Mouse (Mus musculus): ENCODE measurements at regions not wholly inside any gene's neighbourhood (a gene's known extent, or its start where the extent isn't known, plus 50 kb on each side); places are given as distances from the start of the nearest gene placed in this dataset.

GRCm38 (mm10) chr14:58202607-58203295 lies 132.4 kb downstream of the Fgf9 start:
- TF ChIP-seq ZKSCAN1 (IDR thresholded peaks at IDR 0.05; ENCODE audit: borderline replicate concordance, low read depth, low read length) (no peak), USF2 (conservative IDR thresholded peaks at IDR 0.05; ENCODE audit: low read depth, low read length) (no peak), ZNF384 (IDR thresholded peaks at IDR 0.05; ENCODE audit: low read depth, low read length) (no peak), SMC3 (IDR thresholded peaks at IDR 0.05; ENCODE audit: low read depth, low read length) (no peak), MAZ (IDR thresholded peaks at IDR 0.05; ENCODE audit: low read depth, low read length) (no peak), MAX (IDR thresholded peaks at IDR 0.05; ENCODE audit: low read length) (no peak), CTCF (conservative IDR thresholded peaks at IDR 0.05 in 1 of 2, IDR thresholded peaks at IDR 0.05 in 1 of 2; ENCODE audit: low read depth in 2 of 2, low read length in 2 of 2) (no peak), USF1 (IDR thresholded peaks at IDR 0.05; ENCODE audit: low read depth, low read length) (no peak), POLR2A (IDR thresholded peaks at IDR 0.05; ENCODE audit: low read depth, low read length) (no peak), BHLHE40 (IDR thresholded peaks at IDR 0.05; ENCODE audit: low read depth, low read length) (no peak), JUND (conservative IDR thresholded peaks at IDR 0.05; ENCODE audit: low read depth, low read length) (no peak), ZC3H11A (IDR thresholded peaks at IDR 0.05; ENCODE audit: low read depth, low read length) (no peak)

Measured in CH12.LX (cell line).